18 mouse cellular contexts compared by ENCODE assay signal in genomic region chr5:4877638-4878037, GRCm38 (mm10).
DNase-seq lines count a peak whose midpoint lies in the region; ATAC-seq and TF ChIP-seq lines count a peak whose summit lies in the region.
"Had no signal": no experiment of that assay in that cellular context is flagged by ENCODE, and none has a peak within 500 bp of the region (broad histone marks: within the 10 kb centered on the region; RNA-seq: fewer than 3 reads in every experiment).

No protein-coding gene starts in this region.

- no peak for DNase-seq in forebrain, embryonic 10.5 days (ENCODE audit: extremely low spot score, low spot score)
- DNase-seq in forebrain, postnatal 0 days = no peak
- DNase-seq in frontal cortex, postnatal 36 days (ENCODE audit: low spot score in 2 of 2) = no peak
- no peak for DNase-seq in layer of hippocampus, adult 9-11 months
- DNase-seq in layer of hippocampus, postnatal 10 days (ENCODE audit: low spot score in 2 of 2) = no peak
- DNase-seq: adrenal gland, postnatal 10 days; heart, adult 2 months; layer of hippocampus, postnatal 36 days; liver; lung, postnatal 10 days had no signal

- H3K9ac ChIP-seq in forebrain, postnatal 0 days = no peak overlapping the region
- 0 out of 2 replicates have a peak overlapping the region, but pooled peaks have one; percentile 30 for H3K9ac ChIP-seq in forebrain, embryonic 13.5 days
- no peak overlapping the region for H3K9ac ChIP-seq in hindbrain, embryonic 15.5 days
- 0 out of 2 replicates have a peak overlapping the region, but pooled peaks have one; percentile 19 for H3K9ac ChIP-seq in midbrain, embryonic 13.5 days (replicated peaks)
- H3K9ac ChIP-seq: kidney, embryonic 15.5 days had no signal

- ATAC-seq in forebrain, postnatal 0 days = no peak; the same call in 1 of the 2 replicates
- peak; percentile 56 for ATAC-seq in forebrain, embryonic 13.5 days
- ATAC-seq in hindbrain, embryonic 15.5 days (ENCODE audit: low FRiP score, low read depth) = no peak
- peak; percentile 51 for ATAC-seq in midbrain, embryonic 13.5 days
- ATAC-seq: activated CD4-positive, CD25-positive, alpha-beta regulatory T cell, adult 4 months; CD4-positive, CD25-positive, alpha-beta regulatory T cell, adult 4 months; intestine, postnatal 0 days had no signal

- H3K9me3 ChIP-seq in forebrain, embryonic 10.5 days = peaks cover 15% of the 10 kb centered on the region
- H3K9me3 ChIP-seq in forebrain, postnatal 0 days (ENCODE audit: low read length) = no peaks in the 10 kb centered on the region
- no peaks in the 10 kb centered on the region for H3K9me3 ChIP-seq in forebrain, embryonic 13.5 days (replicated peaks)
- no peaks in the 10 kb centered on the region for H3K9me3 ChIP-seq in hindbrain, embryonic 15.5 days
- no peaks in the 10 kb centered on the region for H3K9me3 ChIP-seq in midbrain, embryonic 13.5 days
- H3K9me3 ChIP-seq: kidney, embryonic 15.5 days had no signal

- WGBS in forebrain, embryonic 10.5 days = 26% methylated on average over 4 of the region's 4 CpGs
- 13% methylated on average over 4 of the region's 4 CpGs for WGBS in forebrain, postnatal 0 days
- WGBS in forebrain, embryonic 13.5 days = 7% methylated on average over 4 of the region's 4 CpGs
- 43% methylated on average over 4 of the region's 4 CpGs for WGBS in hindbrain, embryonic 15.5 days
- 11% methylated on average over 4 of the region's 4 CpGs for WGBS in midbrain, embryonic 13.5 days

- peak overlapping the region; percentile 4; the same call in 1 of the 2 replicates for H3K4me3 ChIP-seq in forebrain, embryonic 10.5 days
- no peak overlapping the region for H3K4me3 ChIP-seq in forebrain, postnatal 0 days (ENCODE audit: low read depth, low read length)
- no peak overlapping the region for H3K4me3 ChIP-seq in forebrain, embryonic 13.5 days
- H3K4me3 ChIP-seq in hindbrain, embryonic 15.5 days = no peak overlapping the region
- H3K4me3 ChIP-seq in midbrain, embryonic 13.5 days (replicated peaks) = no peak overlapping the region
- H3K4me3 ChIP-seq: heart, adult 2 months; kidney, embryonic 15.5 days; myocyte had no signal

- peaks cover 42% of the 10 kb centered on the region for H3K4me1 ChIP-seq in forebrain, embryonic 10.5 days
- H3K4me1 ChIP-seq in forebrain, postnatal 0 days (ENCODE audit: insufficient read depth) = peaks cover 8% of the 10 kb centered on the region; the same call in 1 of the 2 replicates
- H3K4me1 ChIP-seq in forebrain, embryonic 13.5 days = peaks cover 41% of the 10 kb centered on the region
- peaks cover 16% of the 10 kb centered on the region for H3K4me1 ChIP-seq in hindbrain, embryonic 15.5 days (replicated peaks)
- peaks cover 42% of the 10 kb centered on the region for H3K4me1 ChIP-seq in midbrain, embryonic 13.5 days (replicated peaks)

- peak overlapping the region; percentile 56 for H3K27ac ChIP-seq in forebrain, embryonic 10.5 days
- no peak overlapping the region for H3K27ac ChIP-seq in forebrain, postnatal 0 days (ENCODE audit: low read depth, low read length)
- H3K27ac ChIP-seq in forebrain, embryonic 13.5 days = peak overlapping the region; percentile 83
- H3K27ac ChIP-seq in hindbrain, embryonic 15.5 days (replicated peaks) = peak overlapping the region; percentile 54
- H3K27ac ChIP-seq in midbrain, embryonic 13.5 days = peak overlapping the region; percentile 89
- H3K27ac ChIP-seq: heart, adult 2 months; kidney, embryonic 15.5 days had no signal

- H3K36me3 ChIP-seq in forebrain, embryonic 10.5 days (replicated peaks) = peaks cover 9% of the 10 kb centered on the region
- H3K36me3 ChIP-seq in forebrain, postnatal 0 days (ENCODE audit: insufficient read depth) = no peaks in the 10 kb centered on the region
- no peaks in the 10 kb centered on the region for H3K36me3 ChIP-seq in forebrain, embryonic 13.5 days (ENCODE audit: poor library complexity, severe bottlenecking)
- H3K36me3 ChIP-seq in hindbrain, embryonic 15.5 days = no peaks in the 10 kb centered on the region
- 0 out of 2 replicates have a peak, but pooled peaks cover 3% of the 10 kb centered on the region for H3K36me3 ChIP-seq in midbrain, embryonic 13.5 days
- H3K36me3 ChIP-seq: kidney, embryonic 15.5 days had no signal

- TF ChIP-seq CTCF in forebrain, postnatal 0 days (IDR thresholded peaks at IDR 0.05; ENCODE audit: low read depth) = no peak

- no peak overlapping the region for H3K4me2 ChIP-seq in forebrain, postnatal 0 days (ENCODE audit: low read depth)
- peak overlapping the region; percentile 33 for H3K4me2 ChIP-seq in forebrain, embryonic 13.5 days
- no peak overlapping the region for H3K4me2 ChIP-seq in hindbrain, embryonic 15.5 days
- H3K4me2 ChIP-seq in midbrain, embryonic 13.5 days (replicated peaks) = peak overlapping the region; percentile 35
- H3K4me2 ChIP-seq: kidney, embryonic 15.5 days had no signal

- peaks cover 16% of the 10 kb centered on the region for H3K27me3 ChIP-seq in forebrain, embryonic 10.5 days (ENCODE audit: poor library complexity, severe bottlenecking)
- no peaks in the 10 kb centered on the region for H3K27me3 ChIP-seq in forebrain, postnatal 0 days (ENCODE audit: insufficient read depth, low read length)
- no peaks in the 10 kb centered on the region for H3K27me3 ChIP-seq in forebrain, embryonic 13.5 days
- H3K27me3 ChIP-seq in hindbrain, embryonic 15.5 days = no peaks in the 10 kb centered on the region
- no peaks in the 10 kb centered on the region for H3K27me3 ChIP-seq in midbrain, embryonic 13.5 days
- H3K27me3 ChIP-seq: kidney, embryonic 15.5 days had no signal

Comparison
In these comparisons a context has a peak if more than half of its experiments do, and no peak if none do; other contexts are left out.
1. ATAC-seq: peak in forebrain, embryonic 13.5 days (single experiment) and midbrain, embryonic 13.5 days (single experiment); none in forebrain, postnatal 0 days (single experiment) and hindbrain, embryonic 15.5 days (single experiment).
2. H3K4me2 ChIP-seq: peak in forebrain, embryonic 13.5 days (single experiment) and midbrain, embryonic 13.5 days (single experiment); none in forebrain, postnatal 0 days (single experiment) and hindbrain, embryonic 15.5 days (single experiment).
3. H3K9ac ChIP-seq: peak in forebrain, embryonic 13.5 days (single experiment) and midbrain, embryonic 13.5 days (single experiment); none in forebrain, postnatal 0 days (single experiment) and hindbrain, embryonic 15.5 days (single experiment).